Mouse (Mus musculus): ENCODE measurements around the gene Cd2.

The Cd2 gene

DNA sequence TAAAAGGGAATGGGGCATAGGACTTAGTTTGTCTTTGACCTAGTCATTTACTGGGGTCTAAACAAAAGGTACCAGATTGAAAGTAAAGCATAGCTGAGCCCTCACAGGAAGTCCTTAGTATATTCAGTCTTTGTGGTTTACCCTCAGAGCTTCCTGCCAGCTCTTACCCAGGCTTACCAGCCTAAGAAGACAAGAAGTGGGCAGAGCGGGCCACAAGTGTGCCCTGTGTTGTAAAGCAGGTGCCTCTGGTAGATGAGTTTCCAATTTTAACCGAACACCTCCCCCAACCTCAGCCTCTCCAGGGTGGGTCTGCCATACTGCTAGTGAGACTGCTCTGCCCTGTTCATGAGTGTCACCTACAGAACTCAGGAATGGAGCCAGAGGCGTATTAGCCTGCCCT, 12.9 kb downstream of the Cd2 start:
- DNase-seq (ENCODE audit: low read depth): peak; percentile 93

DNA sequence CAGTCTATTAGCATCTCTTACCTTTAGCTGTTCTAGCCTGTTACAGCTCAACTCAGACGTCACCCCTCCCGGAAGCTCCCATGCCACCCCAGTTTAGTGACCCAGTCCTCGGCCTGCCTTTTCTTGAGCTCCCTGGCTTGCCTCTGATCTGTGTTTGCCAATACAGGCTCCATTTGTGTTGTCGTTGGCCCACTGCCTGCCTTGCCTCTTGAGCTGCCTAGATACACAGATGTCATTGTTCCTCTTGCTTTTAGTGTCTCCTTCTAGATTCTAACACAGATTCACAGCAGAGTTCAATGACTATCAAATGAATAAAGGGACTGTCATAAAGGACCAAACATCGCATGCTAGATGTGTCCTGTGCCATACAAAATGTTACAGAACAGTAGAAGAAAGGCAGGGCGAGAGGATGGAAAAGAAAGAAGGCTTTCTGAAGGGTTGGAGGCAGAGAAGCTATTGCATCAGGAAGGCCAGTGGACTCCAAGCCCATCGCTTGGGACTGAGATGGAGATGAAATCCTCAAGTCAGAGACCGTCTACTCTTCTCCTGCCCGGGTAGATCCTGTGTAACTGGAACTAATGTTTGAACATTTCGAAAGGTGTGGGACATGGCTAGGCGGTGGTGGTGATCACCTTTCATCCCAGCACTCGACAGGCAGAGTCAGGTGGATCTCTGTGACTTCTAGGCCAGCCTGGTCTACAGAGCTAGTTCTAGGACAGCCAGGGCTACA, 13.5 kb downstream of the Cd2 start:
- peak; percentile 59 for DNase-seq (ENCODE audit: low read depth)

DNA sequence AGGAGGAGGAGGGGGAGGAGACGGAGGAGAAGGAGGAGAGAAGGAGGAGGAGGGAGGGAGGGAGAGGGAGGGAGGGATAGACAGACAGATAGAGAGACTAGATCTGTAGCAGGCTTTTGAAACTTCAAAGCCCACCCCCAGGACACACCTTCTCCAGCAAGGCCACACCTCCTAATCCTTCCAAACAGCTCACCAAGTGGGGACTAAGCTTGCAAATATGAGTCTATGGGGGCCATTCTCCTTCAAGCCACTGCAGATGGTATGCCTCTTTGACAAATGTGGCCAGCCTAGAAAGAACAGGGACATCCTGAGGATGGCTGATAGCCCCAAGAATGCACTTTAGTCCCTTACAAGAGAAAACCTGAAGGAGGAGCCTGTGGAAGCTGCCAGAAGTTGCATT, 15.6 kb downstream of the Cd2 start:
- DNase-seq (ENCODE audit: low read depth): peak; percentile 52

DNA sequence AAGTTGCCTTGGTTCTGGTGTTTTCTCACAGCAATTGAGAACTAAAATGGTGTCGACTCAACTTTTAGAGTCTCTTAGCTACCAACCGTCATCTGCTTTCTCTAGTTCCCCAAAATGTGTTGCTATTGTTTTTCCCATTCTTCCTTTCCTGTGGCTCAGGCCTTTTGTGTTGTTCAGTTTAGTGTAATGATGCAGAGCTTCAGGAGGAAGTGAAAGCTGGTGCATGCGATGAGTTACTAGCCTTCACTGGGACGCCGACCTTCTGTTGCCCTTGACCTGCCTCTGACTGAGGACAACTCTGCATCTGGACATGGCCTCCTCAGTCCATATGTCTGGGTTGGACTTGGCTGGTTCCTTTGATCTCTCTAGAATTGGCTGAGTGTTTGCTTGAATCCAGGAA, 16.9 kb downstream of the Cd2 start:
- DNase-seq (ENCODE audit: low read depth): no peak

DNA sequence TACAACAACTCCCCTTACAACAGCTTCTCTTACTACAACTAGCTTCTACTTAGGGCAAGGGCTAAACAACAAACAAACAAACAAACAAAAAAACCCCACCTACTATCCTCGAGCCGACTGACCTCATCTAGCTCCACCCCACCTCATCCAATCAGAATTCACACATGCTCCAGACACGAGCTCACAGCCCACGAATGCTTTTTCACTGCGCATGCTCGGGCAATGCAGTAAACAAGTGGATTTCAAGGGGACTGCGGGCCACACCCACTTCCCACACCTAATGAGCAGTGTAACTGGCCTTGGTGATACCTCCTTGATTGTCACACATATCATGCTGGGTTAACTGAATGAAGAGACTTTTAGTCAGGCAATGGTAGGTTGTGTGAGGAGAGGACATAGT, 19.4 kb downstream of the Cd2 start:
- DNase-seq (ENCODE audit: low read depth): peak; percentile 48

- DNase-seq (ENCODE audit: low read depth): peak; percentile 74
Measured at GRCm38 (mm10) chr3:101265561-101266091, 22.1 kb downstream of the Cd2 start.

- DNase-seq (ENCODE audit: low read depth): no peak
Measured at GRCm38 (mm10) chr3:101258976-101259375, 28.8 kb downstream of the Cd2 start.

- DNase-seq (ENCODE audit: low read depth): no peak
Measured at GRCm38 (mm10) chr3:101256090-101256489, 31.6 kb downstream of the Cd2 start.

DNA sequence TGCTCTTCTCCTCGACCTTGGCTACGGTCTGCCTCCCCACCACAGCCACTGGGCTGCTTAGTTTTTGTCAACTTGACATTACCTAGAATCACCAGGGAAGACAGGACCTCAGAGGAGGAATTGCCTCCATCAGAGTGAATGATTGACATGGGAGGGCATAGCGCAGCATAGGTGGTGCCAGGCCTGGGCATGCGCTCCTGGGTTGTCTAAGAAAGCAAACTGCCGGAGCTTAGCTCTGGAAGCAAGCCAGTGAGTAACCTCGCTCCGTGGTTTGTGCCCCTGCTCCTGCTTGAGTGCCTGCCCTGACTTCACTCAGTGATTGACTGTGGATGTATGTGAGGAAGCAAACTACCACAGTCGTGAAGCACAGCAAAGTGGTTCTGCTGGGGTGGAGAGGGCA, 35.6 kb downstream of the Cd2 start:
- DNase-seq (ENCODE audit: low read depth): no peak

DNA sequence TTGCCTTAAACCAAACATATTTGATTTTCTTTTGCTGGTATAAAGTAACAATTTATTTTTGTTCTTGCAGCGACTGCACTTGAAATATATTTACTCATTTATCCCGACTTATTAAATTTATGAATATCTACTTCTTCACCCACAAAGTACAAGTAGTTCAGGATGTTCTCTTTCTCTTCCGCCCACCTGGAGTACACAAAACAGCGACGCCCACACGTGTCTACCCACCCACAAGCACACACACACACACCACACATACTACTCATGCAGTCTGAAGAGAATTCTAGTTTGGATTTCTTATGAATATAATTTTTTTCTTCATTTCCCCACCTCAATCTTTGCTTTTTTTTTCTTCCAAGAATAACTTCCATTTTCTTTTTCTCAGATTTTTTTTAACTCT, 37.9 kb downstream of the Cd2 start:
- DNase-seq (ENCODE audit: low read depth): no peak

GRCm38 (mm10) chr3:101245212-101245611, 42.5 kb downstream of the Cd2 start:
- peak; percentile 60 for DNase-seq (ENCODE audit: low read depth)

GRCm38 (mm10) chr3:101243002-101243401, 44.7 kb downstream of the Cd2 start:
- DNase-seq (ENCODE audit: low read depth): no peak

GRCm38 (mm10) chr3:101241866-101242265, 45.9 kb downstream of the Cd2 start:
- no peak for DNase-seq (ENCODE audit: low read depth)

DNA sequence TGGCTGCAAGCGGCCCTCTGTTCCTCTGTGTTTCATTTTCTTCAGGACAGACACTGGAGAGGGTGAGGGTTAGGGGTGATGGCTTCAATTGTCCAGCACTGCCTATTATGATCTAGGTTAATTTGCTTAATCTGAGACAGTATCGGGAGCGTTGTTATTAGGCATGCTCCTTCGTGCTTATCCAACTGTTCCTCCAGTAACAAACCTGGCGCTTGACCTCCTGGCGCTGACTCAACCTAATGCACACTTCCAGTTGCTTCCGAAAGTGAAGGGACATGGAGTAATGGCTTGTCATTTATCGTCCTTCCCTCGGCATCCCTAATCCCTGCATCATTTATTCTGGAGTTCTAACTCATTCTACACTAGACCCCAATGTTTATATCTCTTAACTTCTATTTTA, 46.9 kb downstream of the Cd2 start:
- no peak for DNase-seq (ENCODE audit: low read depth)

DNA sequence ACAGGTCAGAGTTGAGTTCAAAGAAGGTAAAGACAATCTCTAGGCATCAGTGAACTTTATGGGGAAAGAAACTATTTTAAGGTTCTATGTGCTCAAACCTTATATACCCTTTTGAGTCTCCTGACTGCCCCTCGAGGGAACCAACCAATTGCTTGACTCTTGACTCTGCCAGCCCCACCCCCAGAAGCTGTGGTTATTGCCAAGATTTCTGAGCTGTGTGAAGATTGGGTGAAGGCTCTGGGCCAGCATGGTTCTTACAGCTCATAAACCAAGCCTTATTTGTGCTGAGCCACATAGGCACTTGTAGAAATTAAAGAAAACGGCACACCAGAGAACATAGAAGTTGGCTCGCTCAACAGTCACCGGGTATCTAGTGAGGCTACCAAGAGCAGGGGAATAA, 48.5 kb downstream of the Cd2 start:
- DNase-seq (ENCODE audit: low read depth): peak; percentile 58

GRCm38 (mm10) chr3:101238695-101239094, 49.0 kb downstream of the Cd2 start:
- DNase-seq (ENCODE audit: low read depth): peak; percentile 78

DNA sequence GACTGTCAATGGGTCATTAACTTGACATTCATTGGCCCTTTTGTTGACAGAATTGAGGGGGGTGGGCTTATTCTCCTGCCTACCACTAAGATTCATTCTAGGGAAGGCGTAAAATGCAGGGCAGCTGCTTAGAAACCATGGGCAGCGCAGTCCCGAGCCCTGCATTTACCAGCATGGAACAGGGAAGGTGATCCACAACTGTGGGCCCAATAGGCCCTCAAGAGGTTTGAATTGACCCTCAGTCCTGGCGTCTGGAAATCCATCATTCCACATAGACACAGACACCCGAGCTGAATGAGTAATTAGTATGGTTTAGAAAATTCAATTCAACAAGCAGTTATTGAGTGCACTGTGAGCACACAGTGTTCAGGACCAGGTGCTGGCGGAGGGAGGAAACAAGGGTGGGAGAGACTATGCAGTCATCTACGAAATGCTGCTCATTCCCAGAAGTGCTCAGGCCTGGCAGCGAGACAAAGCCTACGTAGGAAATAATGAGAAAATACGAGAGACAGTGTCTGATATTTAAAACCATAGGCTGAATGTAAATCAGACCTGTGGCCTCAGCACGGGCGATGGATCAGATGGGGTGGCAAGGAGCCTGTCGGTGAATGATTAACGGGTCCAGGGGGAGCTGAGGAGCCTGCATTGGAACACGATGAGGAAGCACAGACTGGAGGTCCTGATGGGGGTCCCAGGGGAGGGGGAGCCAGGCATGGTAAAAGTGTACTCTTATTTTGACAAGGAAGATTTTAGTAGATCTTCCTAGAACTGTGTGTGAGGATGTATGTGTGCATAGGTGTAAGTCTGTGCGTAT, 50.5 kb downstream of the Cd2 start:
- peak; percentile 69 for DNase-seq (ENCODE audit: low read depth)

DNA sequence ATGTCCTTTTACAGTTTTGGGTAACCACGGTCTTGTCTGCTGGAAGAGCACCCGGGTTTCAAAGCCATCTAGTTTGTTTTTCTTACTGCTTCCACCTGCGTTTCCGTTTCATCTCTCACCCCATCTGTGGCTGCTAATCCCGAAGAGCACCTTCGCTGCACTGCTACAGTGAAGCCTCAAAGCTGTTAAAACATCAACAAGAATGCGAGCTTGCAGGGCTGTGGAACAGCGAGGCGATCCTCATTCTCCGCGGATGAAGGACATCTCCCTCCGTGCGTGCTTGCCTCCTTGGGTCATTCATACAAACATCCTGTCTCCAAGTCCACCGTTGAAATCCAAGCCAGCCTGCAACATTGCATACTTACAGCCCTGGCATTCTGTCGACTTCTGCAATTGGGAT, 51.5 kb downstream of the Cd2 start:
- peak; percentile 77 for DNase-seq (ENCODE audit: low read depth)

DNA sequence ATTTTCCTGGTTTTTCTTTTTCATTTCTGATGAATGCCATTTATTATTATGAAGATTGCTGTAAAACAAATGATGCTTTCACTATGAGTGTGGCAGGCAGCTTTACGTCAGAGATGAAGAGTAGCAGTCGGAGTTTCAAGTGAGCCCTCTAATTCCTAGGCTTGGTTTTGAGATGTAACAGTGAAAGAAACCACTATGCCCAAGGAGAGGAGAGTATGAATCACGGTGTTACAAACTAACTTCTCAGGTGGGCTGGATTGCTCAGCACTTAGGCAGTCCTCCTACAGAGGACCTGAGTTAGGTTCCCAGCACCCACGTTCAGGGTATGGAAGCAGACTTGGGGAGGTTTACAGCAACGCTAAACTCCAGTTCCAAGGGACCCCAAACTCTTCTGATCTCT, 52.4 kb downstream of the Cd2 start:
- DNase-seq (ENCODE audit: low read depth): peak; percentile 79

GRCm38 (mm10) chr3:101233424-101233823, 54.3 kb downstream of the Cd2 start:
- DNase-seq (ENCODE audit: low read depth): peak; percentile 77

DNA sequence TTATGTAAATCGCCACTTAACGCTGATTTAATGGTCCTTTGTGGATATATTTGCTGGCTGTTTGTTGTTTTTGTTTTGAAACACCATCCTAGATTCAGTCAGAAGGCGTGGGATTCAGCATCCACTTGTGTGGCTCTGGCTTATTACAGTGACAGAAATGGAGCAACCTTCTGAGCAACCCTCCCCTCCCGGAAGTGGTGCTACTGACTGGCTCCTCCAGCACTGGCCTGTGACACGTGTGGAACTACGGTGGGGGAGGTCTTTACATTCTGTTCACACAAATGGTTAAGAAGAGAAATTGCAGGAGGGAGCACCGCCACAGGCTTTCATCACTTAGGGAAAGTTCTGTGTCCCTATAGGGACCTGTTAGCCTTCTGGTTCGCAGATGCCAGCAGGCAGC, 55.2 kb downstream of the Cd2 start:
- DNase-seq (ENCODE audit: low read depth): peak; percentile 73

GRCm38 (mm10) chr3:101230201-101230600, 57.5 kb downstream of the Cd2 start:
- no peak for DNase-seq (ENCODE audit: low read depth)

DNA sequence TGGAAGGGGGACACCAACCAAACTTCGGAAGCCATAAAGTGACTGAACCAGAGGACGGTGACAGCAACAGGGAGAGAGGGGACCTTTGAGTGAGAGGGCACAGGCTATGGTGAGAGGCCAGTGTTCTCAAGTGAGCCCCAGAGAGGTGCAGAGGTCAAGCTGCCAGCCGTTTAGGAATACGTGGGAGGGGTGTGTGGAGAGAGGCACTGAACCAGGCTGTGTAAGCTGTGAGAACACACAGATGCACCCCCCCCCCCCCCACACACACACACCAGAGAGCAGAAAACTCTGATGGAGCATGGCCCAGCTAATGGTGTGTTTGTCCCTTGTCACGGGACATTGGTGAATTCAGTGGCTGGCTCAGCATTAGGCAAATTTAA, 58.2 kb downstream of the Cd2 start:
- no peak for DNase-seq (ENCODE audit: low read depth)

Measured in induced T-regulatory cell, adult 2 months (primary cell).